Mouse (Mus musculus) kidney, postnatal 0 days (tissue): Measurements from ENCODE around the gene Tmem223. TPM values are rescaled to one million over a fixed set of nuclear protein-coding genes. Genes with fewer than 3 reads are reported as not detected.

Source experiments
- ATAC-seq: fragments of 200-750 bp; cut with Nextera tagmentation; replicated peaks from 2 replicates; pipeline ENCODE4 v1.8.0; 2017; ENCODE audit warnings: low read depth, moderate number of reproducible peaks, moderate TSS enrichment, moderate library complexity; ENCODE audit not compliant: low FRiP score
- DNase-seq: peaks from one replicate; pipeline ENCODE4 v3.0.0-alpha.2; 2016; ENCODE audit warnings: low spot score
- H3K27ac ChIP-seq: fragments of 300-500 bp; sonication (generic); 2 replicates; pipeline ENCODE4 v1.5.1; 2014; ENCODE audit warnings: mild to moderate bottlenecking
- H3K27me3 ChIP-seq: fragments of 300-500 bp; sonication (generic); 2 replicates; pipeline ENCODE4 v1.6.1; 2014; ENCODE audit warnings: low read length, mixed read lengths; ENCODE audit not compliant: insufficient read depth
- H3K36me3 ChIP-seq: fragments of 300-500 bp; sonication (generic); 2 replicates; pipeline ENCODE4 v1.6.1; 2014; ENCODE audit warnings: low read length, mixed read lengths; ENCODE audit not compliant: insufficient read depth
- H3K4me1 ChIP-seq: fragments of 300-500 bp; sonication (generic); replicated peaks from 2 replicates; pipeline ENCODE4 v1.6.1; 2014; ENCODE audit warnings: antibody characterized with exemption, low read length, mixed read lengths; ENCODE audit not compliant: insufficient read depth
- H3K4me2 ChIP-seq: fragments of 300-500 bp; sonication (generic); 2 replicates; pipeline ENCODE4 v1.6.1; 2014; ENCODE audit warnings: mild to moderate bottlenecking, low read length, moderate library complexity, mixed read lengths
- H3K4me3 ChIP-seq: fragments of 300-500 bp; sonication (generic); replicated peaks from 2 replicates; pipeline ENCODE4 v1.5.1; 2014; ENCODE audit warnings: low read depth, low read length
- H3K9ac ChIP-seq: fragments of 300-500 bp; sonication (generic); 2 replicates; pipeline ENCODE4 v1.6.1; 2014; ENCODE audit warnings: low read depth, low read length
- H3K9me3 ChIP-seq: fragments of 300-500 bp; sonication (generic); replicated peaks from 2 replicates; pipeline ENCODE4 v1.6.1; 2016; ENCODE audit warnings: low read length, inconsistent platforms, mixed read lengths
- CTCF ChIP-seq: IDR thresholded peaks from 2 replicates; pipeline ENCODE4 v1.5.1; 2016; ENCODE audit warnings: antibody characterized with exemption, low read depth, mild to moderate bottlenecking, moderate library complexity
- WGBS: fragments of 180-500 bp; shearing (Covaris S2); extraction: QIAGEN DNeasy Blood & Tissue Kit; methylation state at CpG from one replicate; pipeline ENCODE4 v1.1.7; 2014; 5-methylcytosine and 5-hydroxymethylcytosine counted together
- polyA plus RNA-seq: library from polyadenylated mRNA; unstranded; fragments of >200 nt; fragmentation: Nextera tagmentation; extraction: Ambion mirVana; gene quantifications from 2 replicates; pipeline ENCODE4 v1.2.1, GENCODE M21; 2015

The Tmem223 gene
- polyA plus RNA-seq, 1 experiment from 2014 or later: 286 TPM

DNA sequence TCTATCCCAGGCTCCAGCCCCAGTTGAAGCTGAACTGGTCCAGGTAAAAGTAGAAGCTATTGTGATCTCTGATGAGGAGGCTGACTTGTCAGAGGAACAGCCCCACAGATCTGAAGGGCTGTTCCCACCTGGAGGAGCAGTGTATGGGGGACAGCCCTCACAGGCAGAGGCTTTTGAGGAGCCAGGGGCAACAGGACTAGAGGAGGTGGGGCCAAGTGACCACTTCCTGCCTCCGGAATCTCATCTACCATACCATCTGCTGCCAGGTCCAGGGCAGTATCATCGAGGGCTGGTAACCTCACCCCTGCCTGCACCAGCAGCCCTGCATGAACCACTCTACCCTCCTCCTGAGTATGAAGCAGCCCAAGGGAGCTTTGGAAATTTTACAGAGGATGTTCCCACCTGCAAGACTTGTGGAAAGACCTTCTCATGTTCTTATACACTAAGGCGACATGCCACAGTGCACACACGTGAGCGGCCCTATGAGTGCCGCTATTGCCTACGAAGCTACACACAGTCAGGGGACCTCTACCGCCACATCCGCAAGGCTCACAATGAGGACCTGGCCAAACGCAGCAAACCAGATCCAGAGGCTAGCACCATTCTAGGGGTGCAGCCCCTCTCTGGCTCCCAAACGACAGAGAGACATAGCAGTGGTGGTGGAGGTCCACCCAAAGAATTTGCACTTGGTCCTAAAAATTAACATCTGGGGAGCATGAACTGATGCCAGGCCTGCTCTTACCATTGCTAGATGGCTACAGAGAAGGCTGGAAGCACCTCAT, 33.3 kb downstream of the Tmem223 start:
- Histone ChIP-seq H3K9ac (no peak overlapping the region), H3K4me3 (no peak overlapping the region), H3K36me3 (peaks cover 21% of the 10 kb centered on the region; the same call in 1 of the 2 replicates), H3K4me1 (peaks cover 8% of the 10 kb centered on the region; the same call in 1 of the 2 replicates), H3K27ac (no peak overlapping the region), H3K27me3 (no peaks in the 10 kb centered on the region), H3K9me3 (no peaks in the 10 kb centered on the region), H3K4me2 (no peak overlapping the region)
- DNase-seq (no peak), ATAC-seq (no peak)
- no peak for TF ChIP-seq CTCF
- WGBS: 93% methylated on average over 11 of the region's 11 CpGs

DNA sequence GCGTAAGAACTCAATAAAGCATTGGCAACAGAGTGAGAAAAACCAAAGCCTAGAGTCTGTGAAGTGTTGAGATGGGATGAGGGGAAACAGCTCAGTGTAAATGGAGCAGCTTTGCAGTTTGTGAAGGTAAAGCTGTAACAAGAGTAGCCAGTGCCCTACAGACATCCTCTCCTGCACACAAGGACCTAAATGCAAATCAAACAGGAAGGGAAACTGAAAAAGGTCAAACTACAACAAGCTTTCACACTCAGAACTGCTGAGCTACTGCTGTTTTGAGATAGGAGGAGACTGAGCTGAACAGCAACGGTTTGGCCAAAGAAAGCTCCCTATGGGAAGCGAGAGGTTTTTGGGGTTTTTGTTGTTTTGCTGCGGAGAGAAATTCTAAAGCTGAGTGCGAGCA, 36.0 kb downstream of the Tmem223 start:
- Histone ChIP-seq H3K9ac (no peak overlapping the region), H3K36me3 (peaks cover 34% of the 10 kb centered on the region), H3K27ac (no peak overlapping the region), H3K4me3 (no peak overlapping the region), H3K4me1 (peaks cover 8% of the 10 kb centered on the region; the same call in 1 of the 2 replicates), H3K9me3 (no peaks in the 10 kb centered on the region), H3K4me2 (no peak overlapping the region), H3K27me3 (no peaks in the 10 kb centered on the region)
- DNase-seq (no peak), ATAC-seq (no peak)
- no peak for TF ChIP-seq CTCF
- 93% methylated on average over 5 of the region's 5 CpGs for WGBS

DNA sequence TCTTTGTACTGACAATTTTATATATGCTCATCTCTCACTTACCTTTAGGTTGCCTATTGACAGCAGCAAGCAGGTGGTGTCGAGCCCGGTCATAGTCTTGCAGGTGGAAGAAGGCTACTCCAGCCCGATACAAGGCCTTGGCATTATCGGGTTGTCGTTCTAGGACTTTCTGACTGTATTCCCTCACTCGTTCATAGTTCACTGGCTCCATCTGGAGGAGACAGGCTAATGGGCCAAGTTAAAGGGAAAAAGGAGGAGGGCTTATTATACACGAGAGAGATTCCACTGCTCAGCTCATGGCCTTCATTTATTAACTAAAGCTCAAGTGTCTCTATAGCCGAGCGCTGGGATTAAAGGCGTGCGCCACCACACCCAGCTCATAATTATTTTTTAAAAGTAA, 45.0 kb downstream of the Tmem223 start:
- Histone ChIP-seq H3K9ac (no peak overlapping the region), H3K36me3 (peaks cover 17% of the 10 kb centered on the region; the same call in 1 of the 2 replicates), H3K4me1 (no peaks in the 10 kb centered on the region; the same call in none of the 2 replicates), H3K4me3 (no peak overlapping the region), H3K27me3 (no peaks in the 10 kb centered on the region), H3K4me2 (no peak overlapping the region), H3K27ac (no peak overlapping the region), H3K9me3 (no peaks in the 10 kb centered on the region)
- ATAC-seq: no peak
- 48% methylated on average over 11 of the region's 11 CpGs for WGBS
- DNase-seq: peak; percentile 77
- peak; percentile 61 for TF ChIP-seq CTCF

DNA sequence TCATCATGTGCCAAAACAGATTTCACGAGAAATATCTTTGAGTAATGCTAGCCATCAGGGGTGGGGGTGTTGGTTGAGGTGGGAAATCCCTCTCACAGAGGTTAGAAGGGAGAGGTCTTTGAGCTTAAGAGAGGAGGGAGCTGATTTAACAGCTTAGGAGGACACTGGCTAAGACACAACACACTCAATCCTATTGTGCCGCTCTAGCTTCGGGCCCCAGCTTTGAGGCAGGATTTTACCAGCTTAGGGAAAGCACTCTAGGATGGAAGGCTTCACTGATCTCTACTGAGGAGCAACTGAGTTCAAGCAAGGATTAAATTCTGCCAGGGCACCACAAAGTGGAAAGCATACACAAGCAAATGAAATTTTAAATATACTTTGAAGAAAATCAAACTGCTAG, 46.2 kb downstream of the Tmem223 start:
- no peak overlapping the region for H3K4me3 ChIP-seq
- no peaks in the 10 kb centered on the region for H3K9me3 ChIP-seq
- peak overlapping the region; percentile 8; the same call in 1 of the 2 replicates for H3K4me2 ChIP-seq
- H3K27me3 ChIP-seq: no peaks in the 10 kb centered on the region
- DNase-seq (no peak), ATAC-seq (no peak)
- WGBS: 74% methylated on average over 3 of the region's 3 CpGs
- peak; percentile 20; the same call in 1 of the 2 replicates for TF ChIP-seq CTCF
- no peak overlapping the region for H3K9ac ChIP-seq
- H3K27ac ChIP-seq: no peak overlapping the region
- no peaks in the 10 kb centered on the region; the same call in none of the 2 replicates for H3K4me1 ChIP-seq
- H3K36me3 ChIP-seq: peaks cover 13% of the 10 kb centered on the region; the same call in 1 of the 2 replicates

DNA sequence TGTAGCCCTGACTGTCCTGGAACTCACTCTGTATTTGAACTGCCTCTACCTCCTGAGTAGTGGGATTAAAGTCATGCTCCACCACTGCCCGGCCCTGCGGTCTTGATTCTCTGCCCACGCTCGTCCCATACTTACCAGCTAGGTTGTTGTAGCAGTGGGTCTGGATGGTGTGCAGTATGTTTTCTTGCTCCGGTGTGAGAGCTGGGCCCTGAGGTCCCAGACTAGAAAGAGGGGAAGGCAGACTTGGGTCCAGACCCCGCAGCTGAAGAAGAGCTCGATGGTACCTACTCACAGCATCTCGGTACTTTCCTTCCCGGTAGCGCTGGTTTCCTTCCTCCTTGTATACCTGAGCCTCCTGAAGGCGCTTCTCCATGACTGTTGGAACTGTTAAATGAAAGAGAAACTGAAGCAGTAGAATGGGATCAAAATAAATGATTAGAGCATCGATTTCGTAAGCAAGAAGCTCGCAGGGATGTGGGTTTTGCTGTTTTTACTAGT, 47.6 kb downstream of the Tmem223 start:
- no peaks in the 10 kb centered on the region for H3K9me3 ChIP-seq
- H3K36me3 ChIP-seq: peaks cover 20% of the 10 kb centered on the region
- WGBS: 16% methylated on average over 14 of the region's 14 CpGs
- no peak for DNase-seq
- H3K27ac ChIP-seq: peak overlapping the region; percentile 99
- H3K4me1 ChIP-seq: no peaks in the 10 kb centered on the region; the same call in none of the 2 replicates
- no peak for TF ChIP-seq CTCF
- H3K4me2 ChIP-seq: peak overlapping the region; percentile 85
- H3K9ac ChIP-seq: peak overlapping the region; percentile 78
- H3K4me3 ChIP-seq: peak overlapping the region; percentile 98
- H3K27me3 ChIP-seq: no peaks in the 10 kb centered on the region
- no peak for ATAC-seq

DNA sequence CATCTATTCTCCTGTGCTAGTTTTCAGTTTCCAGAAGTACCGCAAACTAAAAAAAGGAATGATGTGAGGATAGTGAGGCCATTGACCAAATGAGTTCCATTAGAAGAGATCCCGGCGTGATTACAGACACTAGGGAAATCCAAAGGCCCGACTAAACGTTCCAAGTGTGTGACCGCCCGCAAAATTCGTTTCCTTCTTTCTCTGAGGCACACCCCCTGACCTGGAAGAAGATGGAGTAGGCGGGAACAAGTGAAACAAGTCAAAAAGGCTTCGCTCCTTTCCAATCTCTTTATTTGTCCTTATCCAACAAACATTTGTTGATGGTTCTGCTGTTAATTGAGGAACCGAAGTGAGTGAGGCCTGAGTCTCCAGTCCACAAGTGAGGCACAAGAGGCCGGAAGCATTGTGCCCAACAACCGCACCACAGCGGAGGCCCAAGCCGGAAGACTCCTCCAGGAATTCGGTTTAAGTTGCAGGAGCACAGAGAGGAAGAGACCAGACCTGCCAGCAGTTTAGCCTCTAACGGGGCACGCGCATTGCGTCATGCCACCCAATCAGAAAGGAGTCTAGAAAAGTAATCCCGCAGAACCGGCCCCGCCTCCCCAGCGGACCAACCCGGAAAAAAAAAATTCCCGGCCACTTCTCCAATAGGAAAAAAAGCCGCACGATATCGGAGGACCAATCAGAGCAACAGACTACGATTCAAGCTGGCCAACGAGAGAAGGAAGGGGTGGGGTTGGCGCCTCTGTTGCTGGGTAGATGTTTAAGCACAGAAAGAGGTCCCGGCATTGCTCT, 48.2 kb downstream of the Tmem223 start, which contains the start of gene Ttc9c:
TSS of gene Ttc9c (minus strand) at position 533 of the 795 bp plus-strand sequence.
- no peaks in the 10 kb centered on the region for H3K9me3 ChIP-seq
- no peaks in the 10 kb centered on the region; the same call in none of the 2 replicates for H3K4me1 ChIP-seq
- DNase-seq: peak; percentile 100
- peak within 1 kb of the TSS; percentile 98 for H3K9ac ChIP-seq
- under 1% methylated on average over 33 of the region's 33 CpGs for WGBS
- peak within 1 kb of the TSS; percentile 98 for H3K4me3 ChIP-seq
- peak; percentile 90 for ATAC-seq
- TF ChIP-seq CTCF: no peak
- peaks cover 23% of the 10 kb centered on the region for H3K36me3 ChIP-seq
- no peaks in the 10 kb centered on the region for H3K27me3 ChIP-seq
- peak within 1 kb of the TSS; percentile 85 for H3K4me2 ChIP-seq
- H3K27ac ChIP-seq: peak within 1 kb of the TSS; percentile 99
